Mouse (Mus musculus) G1E (cell line): ENCODE measurements around the gene Pnliprp1. TPM values are rescaled to one million over a fixed set of nuclear protein-coding genes. Genes with fewer than 3 reads are reported as not detected.

Source experiments
- ATAC-seq: 2 replicates; pipeline ENCODE4 v1.8.0; 2016; ENCODE audit warnings: mild to moderate bottlenecking; ENCODE audit not compliant: insufficient number of reproducible peaks, poor library complexity, low FRiP score, severe bottlenecking; ENCODE audit errors: extremely low read depth
- DNase-seq: peaks from one replicate; pipeline ENCODE4 v3.0.0; 2012; ENCODE audit warnings: low spot score
- H3K27me3 ChIP-seq: 2 replicates; pipeline ENCODE4 v1.6.1; 2012; ENCODE audit warnings: mild to moderate bottlenecking, low read length, inconsistent platforms; ENCODE audit not compliant: insufficient read depth
- H3K36me3 ChIP-seq: replicated peaks from 2 replicates; pipeline ENCODE3; 2012; ENCODE audit warnings: mild to moderate bottlenecking, inconsistent platforms
- H3K4me1 ChIP-seq: 2 replicates; pipeline ENCODE4 v1.6.1; 2012; ENCODE audit warnings: low read depth, low read length, inconsistent platforms, mixed read lengths; ENCODE audit not compliant: insufficient read depth
- H3K4me3 ChIP-seq: 2 replicates; pipeline ENCODE4 v1.5.1; 2012; ENCODE audit warnings: low read depth, mild to moderate bottlenecking, inconsistent platforms, low read length, moderate library complexity, mixed read lengths
- H3K9me3 ChIP-seq: replicated peaks from 2 replicates; pipeline ENCODE4 v1.6.1; 2012; ENCODE audit warnings: inconsistent platforms
- CTCF ChIP-seq: IDR thresholded peaks from 2 replicates; pipeline ENCODE4 v1.5.1; 2012; ENCODE audit warnings: low read depth, low read length, inconsistent platforms, mixed read lengths
- GATA1 ChIP-seq: IDR thresholded peaks from 2 replicates; pipeline ENCODE4 v1.6.1; 2012; ENCODE audit warnings: borderline replicate concordance, low read length, inconsistent platforms, mixed read lengths
- GATA2 ChIP-seq: IDR thresholded peaks from 2 replicates; pipeline ENCODE4 v1.6.1; 2012; ENCODE audit warnings: low read depth, low read length, inconsistent platforms, borderline replicate concordance
- POLR2AphosphoS5 ChIP-seq: IDR thresholded peaks from 2 replicates; pipeline ENCODE4 v1.6.1; 2012; ENCODE audit warnings: low read depth, low read length, inconsistent platforms; ENCODE audit not compliant: insufficient replicate concordance
- TAL1 ChIP-seq: conservative IDR thresholded peaks from 2 replicates; pipeline ENCODE4 v1.6.1; 2012; ENCODE audit warnings: low read depth, low read length, inconsistent platforms, mixed read lengths
- polyA plus RNA-seq: library from polyadenylated mRNA; stranded (reverse); fragments of >175 nt; gene quantifications from 2 replicates; pipeline ENCODE4 v1.2.3, GENCODE M21; 2012
- total RNA-seq, 2 experiments: library from RNA; stranded (forward) in 1 of 2; stranded (reverse) in 1 of 2; fragments of 200-1000 nt in 1 of 2; fragments of >200 nt in 1 of 2; fragmentation: Nextera tagmentation in 1 of 2; gene quantifications; 2 replicates each; pipeline ENCODE4 v1.2.3; 2014 to 2017

Gene Pnliprp1
- total and polyA plus RNA-seq, 3 experiments = 0.27 TPM; not detected in 2

DNA sequence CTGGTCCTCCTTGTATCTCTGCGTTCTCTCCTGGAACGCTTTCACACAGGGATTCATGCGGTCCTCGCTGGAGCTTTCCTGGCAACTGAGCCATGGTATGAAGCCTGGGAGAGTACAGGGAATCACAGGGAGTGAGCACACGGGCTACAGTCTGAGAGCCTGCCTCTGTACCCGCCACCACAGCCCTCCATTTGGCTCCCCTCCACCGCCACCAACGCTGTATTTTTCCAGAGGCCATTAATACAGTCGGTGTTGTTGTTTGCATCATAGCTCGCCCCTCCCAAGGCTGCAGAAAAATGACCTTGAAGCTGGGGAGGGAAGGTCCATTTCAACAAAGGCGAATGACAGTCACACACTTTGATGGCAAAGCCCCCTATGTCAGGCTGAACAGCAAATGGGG is 60.5 kb downstream of the Pnliprp1 start:
- Histone ChIP-seq H3K27me3 (no peaks in the 10 kb centered on the region), H3K9me3 (peaks cover 20% of the 10 kb centered on the region), H3K4me1 (no peaks in the 10 kb centered on the region), H3K4me3 (no peak overlapping the region), H3K36me3 (no peaks in the 10 kb centered on the region)
- no peak for TF ChIP-seq GATA2
- no peak for TF ChIP-seq TAL1
- no peak for TF ChIP-seq GATA1
- TF ChIP-seq POLR2AphosphoS5 = no peak
- TF ChIP-seq CTCF = no peak
- ATAC-seq (no peak), DNase-seq (no peak)

Other genes starting within 250 kb of the Pnliprp1 start
- not detected in 2 replicates for gene Ccdc172, start 216.9 kb upstream of the Pnliprp1 start, total RNA-seq (2014; fragmentation: Nextera tagmentation)
- gene Ccdc172, start 216.9 kb upstream of the Pnliprp1 start, total RNA-seq (2017) = not detected in 2 replicates
- not detected in 2 replicates for gene Ccdc172, start 216.9 kb upstream of the Pnliprp1 start, polyA plus RNA-seq
- gene Pnlip, start 76.4 kb upstream of the Pnliprp1 start, total RNA-seq (2014; fragmentation: Nextera tagmentation) = not detected in 2 replicates
- 0.27 TPM in 1 of 2 replicates, not detected in the other for gene Pnlip, start 76.4 kb upstream of the Pnliprp1 start, total RNA-seq (2017)
- gene Pnlip, start 76.4 kb upstream of the Pnliprp1 start, polyA plus RNA-seq = not detected in 2 replicates
- not detected in 2 replicates for gene Pnliprp2, start 30.8 kb downstream of the Pnliprp1 start, total RNA-seq (2014; fragmentation: Nextera tagmentation)
- gene Pnliprp2, start 30.8 kb downstream of the Pnliprp1 start, total RNA-seq (2017) = not detected in 2 replicates
- gene Pnliprp2, start 30.8 kb downstream of the Pnliprp1 start, polyA plus RNA-seq = not detected in 2 replicates
- not detected in 2 replicates for gene 1700019N19Rik, start 65.6 kb downstream of the Pnliprp1 start, total RNA-seq (2014; fragmentation: Nextera tagmentation)
- gene 1700019N19Rik, start 65.6 kb downstream of the Pnliprp1 start, total RNA-seq (2017) = not detected in 2 replicates
- not detected in 2 replicates for gene 1700019N19Rik, start 65.6 kb downstream of the Pnliprp1 start, polyA plus RNA-seq
- gene Eno4, start 214.5 kb downstream of the Pnliprp1 start, total RNA-seq (2014; fragmentation: Nextera tagmentation) = not detected in 2 replicates
- 0.05 and 0.23 TPM in 2 replicates for gene Eno4, start 214.5 kb downstream of the Pnliprp1 start, total RNA-seq (2017)
- gene Eno4, start 214.5 kb downstream of the Pnliprp1 start, polyA plus RNA-seq = 0.11 TPM in 2 replicates
- not detected in 2 replicates for gene Hspa12a, start 214.8 kb downstream of the Pnliprp1 start, total RNA-seq (2014; fragmentation: Nextera tagmentation)
- 0.58 and 1.3 TPM in 2 replicates for gene Hspa12a, start 214.8 kb downstream of the Pnliprp1 start, total RNA-seq (2017)
- not detected in 2 replicates for gene Hspa12a, start 214.8 kb downstream of the Pnliprp1 start, polyA plus RNA-seq